Mouse (Mus musculus) midbrain, embryonic 11.5 days (tissue): ENCODE measurements around the gene Muc1. TPM values are rescaled to one million over a fixed set of nuclear protein-coding genes. Genes with fewer than 3 reads are reported as not detected.

Experiments used
- ATAC-seq: fragments of 200-750 bp; cut with Nextera tagmentation; 2 replicates; pipeline ENCODE4 v1.8.0; 2017; ENCODE audit warnings: moderate TSS enrichment, moderate library complexity; ENCODE audit not compliant: low FRiP score
- DNase-seq: peaks from one replicate; pipeline ENCODE4 v3.0.0; 2015; ENCODE audit warnings: low spot score; ENCODE audit errors: missing footprints
- H3K27ac ChIP-seq: fragments of 300-500 bp; sonication (generic); 2 replicates; pipeline ENCODE4 v1.5.1; 2014; ENCODE audit warnings: low read depth, low read length
- H3K27me3 ChIP-seq: fragments of 300-500 bp; sonication (generic); 2 replicates; pipeline ENCODE4 v1.6.1; 2014; ENCODE audit warnings: mild to moderate bottlenecking, low read length, moderate library complexity, mixed read lengths; ENCODE audit not compliant: control insufficient read depth, insufficient read depth
- H3K36me3 ChIP-seq: fragments of 300-500 bp; sonication (generic); 2 replicates; pipeline ENCODE4 v1.6.1; 2014; ENCODE audit warnings: mild to moderate bottlenecking, low read length, moderate library complexity, mixed read lengths; ENCODE audit not compliant: control insufficient read depth, insufficient read depth
- H3K4me1 ChIP-seq: fragments of 300-500 bp; sonication (generic); 2 replicates; pipeline ENCODE4 v1.6.1; 2014; ENCODE audit warnings: low read length; ENCODE audit not compliant: control insufficient read depth, insufficient read depth
- H3K4me2 ChIP-seq: fragments of 300-500 bp; sonication (generic); 2 replicates; pipeline ENCODE4 v1.6.1; 2014; ENCODE audit warnings: mild to moderate bottlenecking, moderate library complexity
- H3K4me3 ChIP-seq: fragments of 300-500 bp; sonication (generic); 2 replicates; pipeline ENCODE4 v1.5.1; 2014; ENCODE audit warnings: low read depth, low read length
- H3K9ac ChIP-seq: fragments of 300-500 bp; sonication (generic); 2 replicates; pipeline ENCODE4 v1.6.1; 2014; ENCODE audit warnings: low read length
- H3K9me3 ChIP-seq: fragments of 300-500 bp; sonication (generic); 2 replicates; pipeline ENCODE4 v1.6.1; 2016; ENCODE audit warnings: low read length; ENCODE audit not compliant: control insufficient read depth
- WGBS: fragments of 180-500 bp; shearing (Covaris S2); extraction: QIAGEN DNeasy Blood & Tissue Kit; methylation state at CpG from one replicate; pipeline ENCODE4 v1.1.7; 2014; 5-methylcytosine and 5-hydroxymethylcytosine counted together
- polyA plus RNA-seq: library from polyadenylated mRNA; unstranded; fragments of >200 nt; fragmentation: Nextera tagmentation; extraction: Ambion mirVana; gene quantifications from 2 replicates; pipeline ENCODE4 v1.2.1, GENCODE M21; 2014

Gene Muc1
- polyA plus RNA-seq, result 2.7 and 4.4 TPM in 2 replicates

- peak within 1 kb of the TSS; percentile 93 for H3K9ac ChIP-seq
- H3K4me1 ChIP-seq, result peaks cover 27% of the 10 kb centered on the region
- H3K36me3 ChIP-seq, result 0 out of 2 replicates have a peak, but pooled peaks cover 2% of the 10 kb centered on the region
- WGBS, result 34% methylated on average over 10 of the region's 10 CpGs
- H3K4me2 ChIP-seq, result peak within 1 kb of the TSS; percentile 83
- H3K9me3 ChIP-seq, result no peaks in the 10 kb centered on the region
- DNase-seq (no peak), ATAC-seq (no peak)
- peak within 1 kb of the TSS; percentile 63 for H3K4me3 ChIP-seq
- H3K27ac ChIP-seq, result peak within 1 kb of the TSS; percentile 88
- no peaks in the 10 kb centered on the region for H3K27me3 ChIP-seq
These were observed at the start of gene Muc1 for GRCm38 (mm10) chr3:89228836-89229235. Gene Muc1 (plus strand): TSS chr3:89229057.

GRCm38 (mm10) chr3:89181749-89182500 lies 46.9 kb upstream of the Muc1 start:
- DNase-seq, result no peak
- H3K27me3 ChIP-seq, result no peaks in the 10 kb centered on the region
- no peak overlapping the region for H3K4me3 ChIP-seq
- H3K4me1 ChIP-seq, result peaks cover 26% of the 10 kb centered on the region
- no peak for ATAC-seq
- H3K9me3 ChIP-seq, result no peaks in the 10 kb centered on the region
- H3K27ac ChIP-seq, result no peak overlapping the region
- 93% methylated on average over 27 of the region's 27 CpGs for WGBS
- no peak overlapping the region for H3K9ac ChIP-seq
- H3K36me3 ChIP-seq, result peaks cover 7% of the 10 kb centered on the region; the same call in 1 of the 2 replicates
- no peak overlapping the region for H3K4me2 ChIP-seq

DNA sequence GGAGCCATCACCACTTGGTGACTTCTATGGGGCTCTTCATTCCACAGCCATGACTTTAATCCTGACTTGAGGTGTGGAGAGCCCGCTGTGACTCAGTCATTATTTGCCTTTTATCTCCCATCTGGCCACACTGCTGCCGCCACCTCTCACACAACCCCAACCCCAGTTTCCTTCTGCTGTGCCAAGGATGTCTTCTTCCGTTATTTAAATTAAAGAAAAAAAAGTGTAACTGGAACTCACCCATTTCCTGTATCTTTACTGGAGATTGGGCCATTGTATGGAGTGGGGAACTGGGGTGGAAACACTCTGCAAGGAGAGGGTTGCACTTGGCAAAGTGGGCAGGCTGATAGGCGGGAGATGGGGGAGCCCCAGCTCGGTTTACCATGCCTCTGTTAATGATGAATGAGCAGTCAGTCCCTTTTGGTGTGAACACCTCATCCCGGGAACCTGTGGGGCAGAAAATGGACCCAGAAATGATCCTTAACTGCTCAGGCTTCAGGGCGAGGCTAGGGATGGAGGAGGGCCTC lies 46.3 kb upstream of the Muc1 start:
- Histone ChIP-seq H3K27me3 (no peaks in the 10 kb centered on the region), H3K4me1 (peaks cover 29% of the 10 kb centered on the region), H3K4me3 (peak overlapping the region; percentile 48), H3K9ac (no peak overlapping the region; the same call in 1 of the 2 replicates), H3K4me2 (peak overlapping the region; percentile 92; the same call in 1 of the 2 replicates), H3K36me3 (peaks cover 7% of the 10 kb centered on the region; the same call in 1 of the 2 replicates), H3K9me3 (no peaks in the 10 kb centered on the region), H3K27ac (no peak overlapping the region; the same call in 1 of the 2 replicates)
- ATAC-seq (peak; percentile 26), DNase-seq (no peak)
- WGBS, result 53% methylated on average over 7 of the region's 7 CpGs

DNA sequence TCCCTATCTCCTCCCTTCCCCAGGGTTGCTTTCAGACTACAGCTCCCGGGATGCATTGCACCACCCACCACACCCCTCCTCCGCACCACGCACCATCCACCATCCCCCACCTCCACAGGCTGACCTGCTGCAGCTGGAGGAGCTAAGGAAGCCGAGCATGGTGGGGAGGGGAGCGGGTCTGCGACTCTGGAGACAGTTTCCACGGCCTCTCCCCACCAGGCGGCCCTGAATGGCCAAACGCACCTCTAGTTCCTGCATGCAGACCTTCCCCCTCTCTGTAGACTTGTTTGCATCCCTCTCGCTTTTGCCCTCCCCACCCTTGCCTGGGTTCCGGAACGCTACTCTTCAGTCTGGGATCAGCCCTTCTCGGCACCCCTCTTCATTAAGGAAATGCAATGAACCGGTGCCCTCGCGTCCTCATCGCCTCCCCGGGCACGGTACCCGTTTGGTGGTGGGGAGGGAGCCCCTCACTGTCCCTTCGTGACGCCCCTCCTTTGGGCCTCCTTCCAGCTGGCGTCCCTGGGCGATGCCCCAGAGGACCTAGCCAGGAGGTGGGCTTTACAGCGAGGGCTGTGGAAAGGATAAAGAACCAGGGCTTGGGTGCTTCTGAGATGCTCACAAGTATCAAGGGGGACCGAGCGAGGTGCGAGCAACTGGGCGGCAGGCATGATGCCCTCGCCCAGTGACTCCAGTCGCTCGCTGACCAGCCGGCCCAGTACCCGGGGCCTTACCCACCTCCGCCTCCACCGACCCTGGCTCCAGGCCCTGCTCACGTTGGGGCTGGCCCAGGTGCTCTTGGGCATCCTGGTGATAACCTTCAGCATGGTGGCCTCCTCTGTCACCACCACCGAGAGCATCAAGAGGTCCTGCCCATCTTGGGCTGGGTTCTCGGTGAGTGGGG lies 45.5 kb upstream of the Muc1 start, which contains the start of gene Fam189b:
Gene Fam189b, plus strand, starts transcription at position 86 of the 901 bp plus-strand sequence.
- H3K9me3 ChIP-seq, result no peaks in the 10 kb centered on the region
- DNase-seq (peak; percentile 98), ATAC-seq (peak; percentile 95)
- H3K4me2 ChIP-seq, result peak within 1 kb of the TSS; percentile 92
- peak within 1 kb of the TSS; percentile 49 for H3K27ac ChIP-seq
- H3K4me1 ChIP-seq, result peaks cover 23% of the 10 kb centered on the region
- H3K27me3 ChIP-seq, result no peaks in the 10 kb centered on the region
- peak within 1 kb of the TSS; percentile 48 for H3K4me3 ChIP-seq
- peaks cover 7% of the 10 kb centered on the region; the same call in 1 of the 2 replicates for H3K36me3 ChIP-seq
- WGBS, result 7% methylated on average over 39 of the region's 39 CpGs
- H3K9ac ChIP-seq, result peak within 1 kb of the TSS; percentile 67

- Histone ChIP-seq H3K27ac (peak overlapping the region; percentile 49; the same call in 1 of the 2 replicates), H3K4me1 (peaks cover 20% of the 10 kb centered on the region)
- ATAC-seq, result no peak; the same call in 1 of the 2 replicates
These were observed 44.9 kb upstream of the Muc1 start for GRCm38 (mm10) chr3:89183959-89184315.

DNA sequence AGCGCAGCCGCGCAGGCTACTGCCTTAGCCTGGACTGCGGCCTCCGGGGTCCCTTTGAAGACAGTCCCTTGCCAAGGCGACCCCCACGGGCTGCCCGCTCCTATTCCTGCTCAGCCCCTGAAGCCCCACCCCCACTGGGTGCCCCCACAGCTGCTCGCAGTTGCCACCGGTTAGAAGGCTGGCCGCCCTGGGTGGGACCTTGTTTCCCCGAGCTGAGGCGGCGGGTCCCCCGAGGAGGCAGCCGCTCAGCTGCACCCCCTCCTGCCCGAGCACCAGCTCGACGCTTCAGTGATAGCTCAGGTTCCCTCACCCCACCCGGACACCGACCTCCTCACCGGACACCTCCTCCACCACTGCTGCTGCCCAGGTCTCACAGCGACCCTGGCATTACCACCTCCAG lies 41.7 kb upstream of the Muc1 start:
- Histone ChIP-seq H3K27ac (no peak overlapping the region), H3K27me3 (no peaks in the 10 kb centered on the region), H3K36me3 (no peaks in the 10 kb centered on the region), H3K9ac (0 out of 2 replicates have a peak overlapping the region, but pooled peaks have one; percentile 10), H3K4me3 (no peak overlapping the region), H3K4me1 (peaks cover 20% of the 10 kb centered on the region), H3K9me3 (no peaks in the 10 kb centered on the region), H3K4me2 (no peak overlapping the region)
- 26% methylated on average over 23 of the region's 23 CpGs for WGBS
- ATAC-seq (no peak), DNase-seq (no peak)

More at GRCm38 (mm10) chr3:89183959-89184315, 44.9 kb upstream of the Muc1 start:
- no peaks in the 10 kb centered on the region for H3K9me3 ChIP-seq
- H3K4me2 ChIP-seq, result peak overlapping the region; percentile 92
- peak overlapping the region; percentile 48 for H3K4me3 ChIP-seq
- H3K36me3 ChIP-seq, result peaks cover 7% of the 10 kb centered on the region; the same call in 1 of the 2 replicates
- H3K9ac ChIP-seq, result peak overlapping the region; percentile 67
- no peaks in the 10 kb centered on the region for H3K27me3 ChIP-seq
- DNase-seq, result no peak
- WGBS, result 85% methylated on average over 6 of the region's 6 CpGs

- DNase-seq (no peak), ATAC-seq (no peak)
- 56% methylated on average over 18 of the region's 18 CpGs for WGBS
- H3K27ac ChIP-seq, result no peak overlapping the region
- H3K36me3 ChIP-seq, result no peaks in the 10 kb centered on the region
- H3K9me3 ChIP-seq, result no peaks in the 10 kb centered on the region
- H3K4me3 ChIP-seq, result no peak overlapping the region
- no peak overlapping the region for H3K4me2 ChIP-seq
- H3K27me3 ChIP-seq, result no peaks in the 10 kb centered on the region
- peaks cover 20% of the 10 kb centered on the region for H3K4me1 ChIP-seq
- H3K9ac ChIP-seq, result no peak overlapping the region
These were observed 41.0 kb upstream of the Muc1 start for GRCm38 (mm10) chr3:89187690-89188477.

- Histone ChIP-seq H3K27me3 (no peaks in the 10 kb centered on the region), H3K9me3 (no peaks in the 10 kb centered on the region), H3K4me1 (peaks cover 20% of the 10 kb centered on the region), H3K36me3 (no peaks in the 10 kb centered on the region), H3K27ac (no peak overlapping the region), H3K4me2 (no peak overlapping the region), H3K4me3 (no peak overlapping the region), H3K9ac (no peak overlapping the region)
- 56% methylated on average over 12 of the region's 12 CpGs for WGBS
- DNase-seq (no peak), ATAC-seq (no peak)
These were observed 40.4 kb upstream of the Muc1 start for GRCm38 (mm10) chr3:89188478-89188875.
